Mouse (Mus musculus) C2C12 (cell line): ENCODE results near the gene Cdhr4. TPM values are rescaled to one million over a fixed set of nuclear protein-coding genes. Genes with fewer than 3 reads are reported as not detected.
"Not testable (repeated sequence)": the region's sequence is repeated elsewhere in the genome, so short reads cannot be mapped to it uniquely, and the experiment has no call there.

Experiments
- H3K27me3 ChIP-seq: one replicate; pipeline ENCODE4 v1.6.1; 2011; ENCODE audit not compliant: control insufficient read depth, insufficient read depth, insufficient read length
- H3K36me3 ChIP-seq: one replicate; pipeline ENCODE4 v1.6.1; 2011; ENCODE audit not compliant: control insufficient read depth, insufficient read depth
- H3K4me3 ChIP-seq: one replicate; pipeline ENCODE4 v1.5.1; 2011; ENCODE audit warnings: mild to moderate bottlenecking, control low read depth; ENCODE audit not compliant: poor library complexity, insufficient read depth, severe bottlenecking
- H3K79me2 ChIP-seq: one replicate; pipeline ENCODE4 v1.6.1; 2011; ENCODE audit not compliant: control insufficient read depth, insufficient read depth
- H3K79me3 ChIP-seq: one replicate; pipeline ENCODE4 v1.6.1; 2011; ENCODE audit warnings: low read depth, control low read depth
- H3ac ChIP-seq: one replicate; pipeline ENCODE3; 2011; ENCODE audit warnings: low read depth; ENCODE audit not compliant: control insufficient read depth, insufficient read length
- CEBPB ChIP-seq: IDR thresholded peaks from one replicate; pipeline ENCODE4 v1.6.1; 2011; ENCODE audit warnings: low read depth, mild to moderate bottlenecking, control low read depth, moderate library complexity
- CTCF ChIP-seq: IDR thresholded peaks from one replicate; pipeline ENCODE4 v1.5.1; 2011; ENCODE audit not compliant: control insufficient read depth, insufficient read depth, insufficient read length
- FOSL1 ChIP-seq: IDR thresholded peaks from one replicate; pipeline ENCODE4 v1.8.0; 2011; ENCODE audit warnings: mild to moderate bottlenecking, low read length; ENCODE audit not compliant: poor library complexity, insufficient read depth, severe bottlenecking
- MAX ChIP-seq: IDR thresholded peaks from one replicate; pipeline ENCODE4 v1.6.1; 2011; ENCODE audit warnings: mild to moderate bottlenecking, control low read depth
- MYOD1 ChIP-seq: IDR thresholded peaks from one replicate; pipeline ENCODE4 v1.6.1; 2011; ENCODE audit warnings: low read depth; ENCODE audit not compliant: control insufficient read depth, insufficient read length
- MYOG ChIP-seq: IDR thresholded peaks from one replicate; pipeline ENCODE4 v1.6.1; 2011; ENCODE audit not compliant: control insufficient read depth, insufficient read length; ENCODE audit errors: extremely low read depth
- USF1 ChIP-seq: IDR thresholded peaks from one replicate; pipeline ENCODE4 v1.6.1; 2011; ENCODE audit warnings: low read depth, mild to moderate bottlenecking, control low read depth, moderate library complexity
- polyA plus RNA-seq: library from polyadenylated mRNA; unstranded; fragments of >200 nt; fragmentation: generic; extraction: Trizol; gene quantifications from one replicate; pipeline ENCODE4 v1.2.1, GENCODE M21; 2012; ENCODE audit warnings: missing spikeins

Gene Cdhr4
- polyA plus RNA-seq, 1 experiment, result not detected

GRCm38 (mm10) chr9:108010385-108010784, 18.1 kb downstream of the Cdhr4 start:
- no peak for TF ChIP-seq CTCF
- TF ChIP-seq MYOG, result no peak
- no peak for TF ChIP-seq CEBPB
- no peak for TF ChIP-seq MAX
- TF ChIP-seq USF1, result no peak
- no peak for TF ChIP-seq FOSL1
- no peak for TF ChIP-seq MYOD1
- H3K4me3 ChIP-seq, result no peak overlapping the region
- no peaks in the 10 kb centered on the region for H3K27me3 ChIP-seq
- H3K79me2 ChIP-seq, result peaks cover 77% of the 10 kb centered on the region
- H3K36me3 ChIP-seq, result no peaks in the 10 kb centered on the region
- peaks cover 35% of the 10 kb centered on the region for H3K79me3 ChIP-seq
- no peak overlapping the region for H3ac ChIP-seq

GRCm38 (mm10) chr9:108013577-108013976, 21.3 kb downstream of the Cdhr4 start:
- H3K27me3 ChIP-seq, H3ac ChIP-seq, H3K4me3 ChIP-seq, H3K36me3 ChIP-seq: not testable (repeated sequence)
- Histone ChIP-seq H3K79me3 (peaks cover 21% of the 10 kb centered on the region), H3K79me2 (peaks cover 58% of the 10 kb centered on the region)

- TF ChIP-seq CEBPB (no peak), FOSL1 (no peak), MYOD1 (no peak)
- Histone ChIP-seq H3K79me3 (peaks cover 7% of the 10 kb centered on the region), H3K79me2 (peaks cover 47% of the 10 kb centered on the region), H3ac (no peak overlapping the region), H3K36me3 (no peaks in the 10 kb centered on the region), H3K27me3 (no peaks in the 10 kb centered on the region), H3K4me3 (no peak overlapping the region)
Measured at GRCm38 (mm10) chr9:108017127-108017526, 24.8 kb downstream of the Cdhr4 start.

- Histone ChIP-seq H3K4me3 (no peak overlapping the region), H3K36me3 (peaks cover 11% of the 10 kb centered on the region), H3K79me2 (peaks cover 42% of the 10 kb centered on the region), H3K27me3 (no peaks in the 10 kb centered on the region), H3ac (no peak overlapping the region), H3K79me3 (peaks cover 3% of the 10 kb centered on the region)
- TF ChIP-seq MYOG, result no peak
Measured at GRCm38 (mm10) chr9:108020741-108021140, 28.4 kb downstream of the Cdhr4 start.

GRCm38 (mm10) chr9:108023216-108023615, 30.9 kb downstream of the Cdhr4 start:
- H3K4me3 ChIP-seq, result no peak overlapping the region
- H3K27me3 ChIP-seq, result no peaks in the 10 kb centered on the region
- H3K79me3 ChIP-seq, result peaks cover 3% of the 10 kb centered on the region
- TF ChIP-seq FOSL1 (no peak), MAX (no peak), MYOG (no peak), USF1 (no peak), CEBPB (no peak)
- peaks cover 17% of the 10 kb centered on the region for H3K36me3 ChIP-seq
- H3K79me2 ChIP-seq, result peaks cover 32% of the 10 kb centered on the region
- H3ac ChIP-seq, result no peak overlapping the region

- Histone ChIP-seq H3K36me3 (peaks cover 17% of the 10 kb centered on the region), H3K79me3 (peaks cover 3% of the 10 kb centered on the region), H3K27me3 (no peaks in the 10 kb centered on the region), H3ac (no peak overlapping the region), H3K4me3 (no peak overlapping the region), H3K79me2 (peaks cover 11% of the 10 kb centered on the region)
- TF ChIP-seq MYOD1, result no peak
- no peak for TF ChIP-seq FOSL1
- TF ChIP-seq MAX, result no peak
- no peak for TF ChIP-seq MYOG
- no peak for TF ChIP-seq USF1
- no peak for TF ChIP-seq CTCF
- no peak for TF ChIP-seq CEBPB
Measured at GRCm38 (mm10) chr9:108026584-108026983, 34.3 kb downstream of the Cdhr4 start.

- H3K79me2 ChIP-seq, result no peaks in the 10 kb centered on the region
- H3K4me3 ChIP-seq, result no peak overlapping the region
- no peak overlapping the region for H3ac ChIP-seq
- no peaks in the 10 kb centered on the region for H3K27me3 ChIP-seq
- TF ChIP-seq MYOG (no peak), CTCF (no peak), USF1 (no peak), FOSL1 (no peak), CEBPB (no peak), MYOD1 (no peak)
- H3K36me3 ChIP-seq, result peaks cover 17% of the 10 kb centered on the region
- no peaks in the 10 kb centered on the region for H3K79me3 ChIP-seq
Measured at GRCm38 (mm10) chr9:108027867-108028266, 35.6 kb downstream of the Cdhr4 start.
